Mouse (Mus musculus) embryonic facial prominence, embryonic 11.5 days (tissue): ENCODE data around the gene Txndc9. TPM values are rescaled to one million over a fixed set of nuclear protein-coding genes. Genes with fewer than 3 reads are reported as not detected.

Experiments
- ATAC-seq: fragments of 200-750 bp; cut with Nextera tagmentation; replicated peaks from 2 replicates; pipeline ENCODE4 v1.8.0; 2017; ENCODE audit warnings: low read depth; ENCODE audit not compliant: insufficient number of reproducible peaks, low FRiP score, low TSS enrichment
- DNase-seq: peaks from one replicate; pipeline ENCODE4 v3.0.0-alpha.2; 2015; ENCODE audit warnings: low spot score
- H3K27ac ChIP-seq: fragments of 300-500 bp; sonication (generic); replicated peaks from 2 replicates; pipeline ENCODE4 v1.5.1; 2014; ENCODE audit warnings: mild to moderate bottlenecking, low read depth, low read length, control low read depth
- H3K27me3 ChIP-seq: fragments of 300-500 bp; sonication (generic); 2 replicates; pipeline ENCODE4 v1.6.1; 2014; ENCODE audit warnings: mild to moderate bottlenecking, low read length, moderate library complexity, mixed read lengths; ENCODE audit not compliant: control insufficient read depth, insufficient read depth
- H3K36me3 ChIP-seq: fragments of 300-500 bp; sonication (generic); replicated peaks from 2 replicates; pipeline ENCODE4 v1.6.1; 2014; ENCODE audit warnings: low read depth, mild to moderate bottlenecking, low read length, moderate library complexity, mixed read lengths; ENCODE audit not compliant: control insufficient read depth, insufficient read depth
- H3K4me1 ChIP-seq: fragments of 300-500 bp; sonication (generic); 2 replicates; pipeline ENCODE4 v1.6.1; 2014; ENCODE audit warnings: low read length, mixed read lengths; ENCODE audit not compliant: control insufficient read depth, insufficient read depth
- H3K4me2 ChIP-seq: fragments of 300-500 bp; sonication (generic); 2 replicates; pipeline ENCODE4 v1.6.1; 2014; ENCODE audit warnings: low read depth, mild to moderate bottlenecking, control low read depth, low read length, moderate library complexity
- H3K4me3 ChIP-seq: fragments of 300-500 bp; sonication (generic); 2 replicates; pipeline ENCODE4 v1.5.1; 2014; ENCODE audit warnings: low read depth, low read length, control low read depth
- H3K9ac ChIP-seq: fragments of 300-500 bp; sonication (generic); replicated peaks from 2 replicates; pipeline ENCODE4 v1.6.1; 2014; ENCODE audit warnings: mild to moderate bottlenecking, control low read depth, low read length
- H3K9me3 ChIP-seq: fragments of 300-500 bp; sonication (generic); replicated peaks from 2 replicates; pipeline ENCODE4 v1.6.1; 2016; ENCODE audit warnings: mild to moderate bottlenecking, low read length, inconsistent platforms, mixed read lengths; ENCODE audit not compliant: control insufficient read depth
- WGBS: fragments of 180-500 bp; shearing (Covaris S2); extraction: QIAGEN DNeasy Blood & Tissue Kit; methylation state at CpG from one replicate; pipeline ENCODE4 v1.1.7; 2014; 5-methylcytosine and 5-hydroxymethylcytosine counted together
- polyA plus RNA-seq: library from polyadenylated mRNA; unstranded; fragments of >200 nt; fragmentation: Nextera tagmentation; extraction: Ambion mirVana; gene quantifications from 2 replicates; pipeline ENCODE4 v1.2.1, GENCODE M21; 2014

Txndc9 gene
- 176 and 177 TPM in 2 replicates for polyA plus RNA-seq

GRCm38 (mm10) chr1:37997867-37998266 lies at the start of gene Txndc9, which contains the start of gene Eif5b:
Gene Txndc9, minus strand, starts transcription at chr1:37997893.
Gene Eif5b, plus strand, starts transcription at chr1:37998010.
- H3K9ac ChIP-seq, result peak within 1 kb of the TSS; percentile 87
- peak within 1 kb of the TSS; percentile 84 for H3K4me3 ChIP-seq
- peak; percentile 97 for DNase-seq
- H3K27ac ChIP-seq, result peak within 1 kb of the TSS; percentile 82
- H3K4me1 ChIP-seq, result no peaks in the 10 kb centered on the region
- H3K36me3 ChIP-seq, result peaks cover 3% of the 10 kb centered on the region; the same call in 1 of the 2 replicates
- no peaks in the 10 kb centered on the region for H3K27me3 ChIP-seq
- no peaks in the 10 kb centered on the region for H3K9me3 ChIP-seq
- peak; percentile 91 for ATAC-seq
- peak within 1 kb of the TSS; percentile 72 for H3K4me2 ChIP-seq
- under 1% methylated on average over 48 of the region's 50 CpGs for WGBS

GRCm38 (mm10) chr1:38038898-38039297 lies 41.2 kb upstream of the Txndc9 start:
- H3K4me1 ChIP-seq, result no peaks in the 10 kb centered on the region
- H3K9ac ChIP-seq, result no peak overlapping the region
- no peak overlapping the region for H3K4me2 ChIP-seq
- no peak overlapping the region for H3K4me3 ChIP-seq
- ATAC-seq (no peak), DNase-seq (no peak)
- H3K36me3 ChIP-seq, result peaks cover 10% of the 10 kb centered on the region
- H3K27ac ChIP-seq, result no peak overlapping the region
- WGBS, result 96% methylated on average over 2 of the region's 2 CpGs
- H3K9me3 ChIP-seq, result no peaks in the 10 kb centered on the region; the same call in 1 of the 2 replicates
- H3K27me3 ChIP-seq, result no peaks in the 10 kb centered on the region

- ATAC-seq (no peak), DNase-seq (no peak)
- H3K4me1 ChIP-seq, result no peaks in the 10 kb centered on the region
- no peaks in the 10 kb centered on the region; the same call in 1 of the 2 replicates for H3K9me3 ChIP-seq
- H3K9ac ChIP-seq, result no peak overlapping the region
- H3K4me3 ChIP-seq, result no peak overlapping the region
- no peaks in the 10 kb centered on the region for H3K27me3 ChIP-seq
- H3K36me3 ChIP-seq, result peaks cover 12% of the 10 kb centered on the region
- H3K27ac ChIP-seq, result no peak overlapping the region
- 88% methylated on average over 5 of the region's 5 CpGs for WGBS
- H3K4me2 ChIP-seq, result no peak overlapping the region
These were observed 39.7 kb upstream of the Txndc9 start for GRCm38 (mm10) chr1:38037375-38037774.

- 87% methylated on average over 4 of the region's 4 CpGs for WGBS
- H3K4me1 ChIP-seq, result no peaks in the 10 kb centered on the region
- peaks cover 7% of the 10 kb centered on the region for H3K36me3 ChIP-seq
- no peak overlapping the region for H3K4me3 ChIP-seq
- H3K27ac ChIP-seq, result no peak overlapping the region
- ATAC-seq (no peak), DNase-seq (no peak)
- H3K27me3 ChIP-seq, result no peaks in the 10 kb centered on the region
- no peak overlapping the region for H3K9ac ChIP-seq
- H3K9me3 ChIP-seq, result no peaks in the 10 kb centered on the region
- H3K4me2 ChIP-seq, result no peak overlapping the region
These were observed 37.8 kb upstream of the Txndc9 start for GRCm38 (mm10) chr1:38035521-38035920.

GRCm38 (mm10) chr1:38031391-38031790 lies 33.7 kb upstream of the Txndc9 start:
- DNase-seq, result no peak
- no peaks in the 10 kb centered on the region for H3K9me3 ChIP-seq
- no peak for ATAC-seq
- no peak overlapping the region for H3K27ac ChIP-seq
- H3K4me1 ChIP-seq, result no peaks in the 10 kb centered on the region
- no peak overlapping the region for H3K4me2 ChIP-seq
- H3K4me3 ChIP-seq, result no peak overlapping the region
- WGBS, result 90% methylated on average over 5 of the region's 5 CpGs
- peaks cover 3% of the 10 kb centered on the region for H3K36me3 ChIP-seq
- H3K27me3 ChIP-seq, result no peaks in the 10 kb centered on the region
- no peak overlapping the region for H3K9ac ChIP-seq

- 95% methylated on average over 7 of the region's 7 CpGs for WGBS
- H3K36me3 ChIP-seq, result no peaks in the 10 kb centered on the region
- H3K4me1 ChIP-seq, result no peaks in the 10 kb centered on the region
- H3K9ac ChIP-seq, result no peak overlapping the region
- ATAC-seq, result no peak
- H3K4me2 ChIP-seq, result no peak overlapping the region
- no peak for DNase-seq
- H3K27ac ChIP-seq, result no peak overlapping the region
- no peaks in the 10 kb centered on the region for H3K27me3 ChIP-seq
- no peaks in the 10 kb centered on the region for H3K9me3 ChIP-seq
- no peak overlapping the region for H3K4me3 ChIP-seq
These were observed 29.6 kb upstream of the Txndc9 start for GRCm38 (mm10) chr1:38027301-38027700.

- WGBS, result 96% methylated on average over 2 of the region's 2 CpGs
- Histone ChIP-seq H3K4me3 (no peak overlapping the region), H3K9ac (no peak overlapping the region), H3K4me2 (no peak overlapping the region), H3K27ac (no peak overlapping the region), H3K27me3 (no peaks in the 10 kb centered on the region), H3K4me1 (no peaks in the 10 kb centered on the region), H3K36me3 (peaks cover 5% of the 10 kb centered on the region), H3K9me3 (no peaks in the 10 kb centered on the region)
- ATAC-seq (no peak), DNase-seq (no peak)
These were observed 17.0 kb upstream of the Txndc9 start for GRCm38 (mm10) chr1:38014551-38015203.

- DNase-seq, result no peak
- no peaks in the 10 kb centered on the region for H3K27me3 ChIP-seq
- ATAC-seq, result no peak
These were observed 14.8 kb upstream of the Txndc9 start for GRCm38 (mm10) chr1:38012509-38012908.

More at GRCm38 (mm10) chr1:38012509-38012908, 14.8 kb upstream of the Txndc9 start:
- no peak overlapping the region for H3K9ac ChIP-seq
- no peaks in the 10 kb centered on the region for H3K9me3 ChIP-seq
- H3K4me2 ChIP-seq, result no peak overlapping the region
- H3K27ac ChIP-seq, result no peak overlapping the region
- H3K4me1 ChIP-seq, result no peaks in the 10 kb centered on the region
- no peaks in the 10 kb centered on the region for H3K36me3 ChIP-seq
- no peak overlapping the region for H3K4me3 ChIP-seq
